Mouse (Mus musculus): Measurements from ENCODE around the gene Ntn4.

- TF ChIP-seq POLR2A (IDR thresholded peaks at IDR 0.05; ENCODE audit: insufficient read depth, low read depth, low read length) (no peak), CTCF (IDR thresholded peaks at IDR 0.05) (no peak)
Observed at GRCm38 (mm10) chr10:93700589-93701363, 60.3 kb downstream of the Ntn4 start.
